Mouse (Mus musculus) embryonic facial prominence, embryonic 13.5 days (tissue): Measurements from ENCODE around the gene Syt17. TPM values are rescaled to one million over a fixed set of nuclear protein-coding genes. Genes with fewer than 3 reads are reported as not detected.

Experiments used
- ATAC-seq: fragments of 200-750 bp; cut with Nextera tagmentation; 2 replicates; pipeline ENCODE4 v1.8.0; 2017; ENCODE audit warnings: low read depth; ENCODE audit not compliant: insufficient number of reproducible peaks, insufficient read depth, low FRiP score, low TSS enrichment
- H3K27ac ChIP-seq: fragments of 300-500 bp; sonication (generic); 2 replicates; pipeline ENCODE4 v1.5.1; 2015; ENCODE audit warnings: moderate library complexity, mild to moderate bottlenecking, inconsistent platforms
- H3K27me3 ChIP-seq: fragments of 300-500 bp; sonication (generic); 2 replicates; pipeline ENCODE4 v1.6.1; 2015; ENCODE audit warnings: mild to moderate bottlenecking, inconsistent platforms
- H3K36me3 ChIP-seq: fragments of 300-500 bp; sonication (generic); 2 replicates; pipeline ENCODE4 v1.6.1; 2015; ENCODE audit warnings: mild to moderate bottlenecking, inconsistent platforms
- H3K4me1 ChIP-seq: fragments of 300-500 bp; sonication (generic); 2 replicates; pipeline ENCODE4 v1.6.1; 2015; ENCODE audit warnings: inconsistent platforms
- H3K4me2 ChIP-seq: fragments of 300-500 bp; sonication (generic); 2 replicates; pipeline ENCODE4 v1.6.1; 2015; ENCODE audit warnings: moderate library complexity, mild to moderate bottlenecking, inconsistent platforms
- H3K4me3 ChIP-seq: fragments of 300-500 bp; sonication (generic); 2 replicates; pipeline ENCODE4 v1.5.1; 2015; ENCODE audit warnings: mild to moderate bottlenecking, inconsistent platforms
- H3K9ac ChIP-seq: fragments of 300-500 bp; sonication (generic); 2 replicates; pipeline ENCODE4 v1.6.1; 2015; ENCODE audit warnings: mild to moderate bottlenecking, inconsistent platforms
- H3K9me3 ChIP-seq: fragments of 300-500 bp; sonication (generic); 2 replicates; pipeline ENCODE4 v1.6.1; 2016; ENCODE audit warnings: inconsistent platforms
- WGBS: fragments of 180-500 bp; shearing (Covaris S2); methylation state at CpG from one replicate; pipeline ENCODE4 v1.1.7; 2015; ENCODE audit warnings: mixed read lengths; 5-methylcytosine and 5-hydroxymethylcytosine counted together
- polyA plus RNA-seq: library from polyadenylated mRNA; unstranded; fragments of >200 nt; fragmentation: Nextera tagmentation; extraction: Ambion mirVana; gene quantifications from 2 replicates; pipeline ENCODE4 v1.2.1, GENCODE M21; 2015

Gene Syt17
- polyA plus RNA-seq, 1 experiment from 2014 or later, result 1.9 TPM

DNA sequence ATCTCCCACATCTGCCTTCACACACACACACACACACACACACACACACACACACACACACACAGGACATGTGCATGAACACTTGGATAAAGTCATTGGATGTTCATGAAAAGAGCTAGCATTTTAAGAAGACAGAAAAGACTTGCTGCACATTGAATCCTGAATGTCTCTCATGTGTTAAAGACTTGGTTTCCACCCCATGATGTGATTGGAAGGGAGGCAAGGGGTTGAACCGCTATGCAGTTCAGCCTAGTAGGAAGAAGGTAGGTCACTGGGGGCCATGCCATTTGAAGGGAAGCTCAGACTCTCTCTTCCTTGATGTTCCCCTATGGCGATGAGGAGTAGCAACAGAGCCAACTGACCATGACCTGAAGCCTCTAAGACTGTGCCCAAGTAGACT, 34.0 kb upstream of the Syt17 start:
- WGBS, result 81% methylated on average over 2 of the region's 2 CpGs
- no peaks in the 10 kb centered on the region for H3K4me1 ChIP-seq
- no peak overlapping the region for H3K4me3 ChIP-seq
- no peaks in the 10 kb centered on the region for H3K27me3 ChIP-seq
- H3K4me2 ChIP-seq, result no peak overlapping the region
- no peak overlapping the region for H3K9ac ChIP-seq
- no peak for ATAC-seq
- peaks cover 10% of the 10 kb centered on the region; the same call in 1 of the 2 replicates for H3K36me3 ChIP-seq
- H3K27ac ChIP-seq, result no peak overlapping the region
- no peaks in the 10 kb centered on the region for H3K9me3 ChIP-seq

DNA sequence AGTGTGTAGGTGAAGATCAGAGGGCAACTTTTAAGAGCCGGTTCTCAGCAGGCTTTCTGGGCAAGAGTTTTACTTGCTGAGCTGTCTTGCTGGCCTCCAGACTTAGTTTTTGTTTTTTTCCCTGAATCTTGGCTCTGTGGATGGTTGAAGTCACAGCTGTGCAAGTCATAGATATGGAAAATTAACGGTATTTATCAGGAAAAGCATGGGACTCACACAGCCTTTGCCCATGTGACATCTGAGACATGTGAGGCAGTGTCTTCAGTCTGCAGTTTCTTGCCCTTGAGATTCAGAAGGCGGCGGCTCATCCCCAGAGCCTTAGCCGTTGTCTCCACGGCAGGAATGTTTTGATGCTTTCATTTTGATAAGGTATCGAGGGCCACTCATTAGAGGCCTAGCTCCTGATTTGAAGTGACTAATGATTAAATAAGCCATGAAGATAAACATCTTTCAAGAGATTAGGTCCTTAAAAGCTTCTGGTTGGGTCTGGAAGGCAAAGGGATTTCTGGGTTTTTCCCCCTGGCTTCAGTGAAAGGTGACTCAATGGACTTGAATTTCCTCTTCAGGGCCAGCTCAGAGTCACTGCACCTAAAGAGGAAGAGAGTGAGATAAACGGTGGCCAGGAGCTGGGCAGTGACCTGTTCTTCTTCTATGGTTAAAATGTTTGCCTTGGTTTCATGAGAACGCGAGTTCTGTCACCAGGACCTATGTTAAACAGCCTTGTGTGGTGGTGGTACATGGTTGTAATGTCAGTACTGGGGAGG, 33.2 kb upstream of the Syt17 start:
- 77% methylated on average over 10 of the region's 10 CpGs for WGBS

DNA sequence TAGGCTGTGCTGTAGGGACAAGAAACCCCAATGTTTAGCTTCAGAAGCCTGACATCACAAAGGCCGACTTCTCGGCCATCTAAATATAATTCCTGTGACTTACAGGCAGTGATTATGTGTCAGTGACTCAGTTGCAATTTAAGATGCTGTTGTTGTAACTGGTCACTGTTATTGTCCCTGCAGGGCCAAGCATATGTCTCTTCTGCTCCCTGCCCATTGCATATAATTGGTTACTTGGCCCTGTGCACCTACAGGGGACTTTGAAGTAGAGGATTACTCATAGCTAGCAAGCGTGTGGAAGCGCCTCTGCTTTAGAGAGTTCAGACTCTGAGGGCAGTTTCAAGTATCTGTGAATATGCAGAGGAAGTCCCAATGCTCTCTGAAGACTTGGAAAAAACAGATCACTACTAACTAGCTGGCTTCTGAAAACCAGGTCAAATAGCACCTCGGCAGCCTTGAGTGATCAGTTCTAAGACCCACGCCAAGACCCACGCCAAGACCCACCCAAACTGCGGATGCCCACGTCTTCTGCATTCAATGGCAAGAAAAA, 32.2 kb upstream of the Syt17 start:
- H3K4me2 ChIP-seq, result no peak overlapping the region
- H3K4me1 ChIP-seq, result no peaks in the 10 kb centered on the region
- H3K27ac ChIP-seq, result no peak overlapping the region
- no peak overlapping the region for H3K9ac ChIP-seq
- ATAC-seq, result no peak
- H3K27me3 ChIP-seq, result no peaks in the 10 kb centered on the region
- 0 out of 2 replicates have a peak, but pooled peaks cover under 1% of the 10 kb centered on the region for H3K9me3 ChIP-seq
- H3K4me3 ChIP-seq, result no peak overlapping the region
- H3K36me3 ChIP-seq, result peaks cover 10% of the 10 kb centered on the region; the same call in 1 of the 2 replicates
- WGBS, result 82% methylated on average over 9 of the region's 9 CpGs

More for the DNA sequence above, 33.2 kb upstream of the Syt17 start:
- ATAC-seq, result no peak
- Histone ChIP-seq H3K4me2 (no peak overlapping the region), H3K36me3 (peaks cover 10% of the 10 kb centered on the region; the same call in 1 of the 2 replicates), H3K9ac (no peak overlapping the region), H3K4me1 (no peaks in the 10 kb centered on the region), H3K9me3 (no peaks in the 10 kb centered on the region), H3K4me3 (no peak overlapping the region), H3K27ac (no peak overlapping the region), H3K27me3 (no peaks in the 10 kb centered on the region)

DNA sequence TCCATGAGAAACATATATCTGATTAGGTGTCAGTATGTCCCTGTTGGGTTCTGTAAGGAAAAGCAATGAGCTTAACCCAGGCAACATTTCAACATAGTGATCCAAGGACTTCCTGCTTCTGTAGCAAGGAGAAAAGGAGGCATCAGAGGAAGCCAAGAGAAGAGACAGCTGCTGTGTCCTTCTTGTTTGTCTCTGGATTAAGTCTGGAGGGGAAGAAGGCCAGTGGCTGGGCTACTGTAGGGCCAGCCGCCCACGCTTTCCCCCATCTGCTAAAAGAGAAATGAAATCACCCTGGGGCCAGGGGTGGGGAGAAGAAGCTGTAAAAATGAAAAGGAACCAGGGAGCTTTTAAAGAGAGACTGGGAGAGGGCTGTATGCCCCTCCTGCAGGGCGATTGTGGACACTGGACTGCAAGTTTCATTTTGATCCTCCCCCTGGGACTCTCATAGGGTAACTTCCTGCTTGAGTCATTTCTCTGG, 30.9 kb upstream of the Syt17 start:
- WGBS, result 44% methylated on average over 3 of the region's 3 CpGs
- 0 out of 2 replicates have a peak, but pooled peaks cover under 1% of the 10 kb centered on the region for H3K36me3 ChIP-seq
- H3K9ac ChIP-seq, result no peak overlapping the region
- no peaks in the 10 kb centered on the region for H3K4me1 ChIP-seq
- ATAC-seq, result no peak
- no peak overlapping the region for H3K27ac ChIP-seq
- peaks cover 7% of the 10 kb centered on the region; the same call in 1 of the 2 replicates for H3K9me3 ChIP-seq
- no peak overlapping the region for H3K4me2 ChIP-seq
- no peaks in the 10 kb centered on the region for H3K27me3 ChIP-seq
- no peak overlapping the region for H3K4me3 ChIP-seq

DNA sequence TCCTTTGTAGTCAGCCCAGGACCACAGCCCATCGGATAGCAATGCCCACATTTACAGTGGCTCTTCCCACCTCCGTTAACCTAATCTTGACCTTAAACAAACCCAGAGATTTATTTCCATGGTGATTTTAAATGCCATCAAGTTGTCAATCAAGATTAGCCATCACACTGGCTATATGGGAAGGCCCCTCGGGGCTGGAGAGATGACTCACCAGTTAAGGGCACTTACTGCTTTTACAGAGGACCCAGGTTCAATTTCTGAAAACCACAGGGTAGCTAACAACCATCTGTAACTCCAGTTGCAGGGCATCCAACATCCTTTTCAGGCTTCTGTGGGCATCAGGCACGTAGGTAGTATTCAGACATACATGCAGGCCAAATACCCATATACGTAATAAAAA, 28.4 kb upstream of the Syt17 start:
- Histone ChIP-seq H3K9me3 (peaks cover 7% of the 10 kb centered on the region; the same call in 1 of the 2 replicates), H3K27me3 (no peaks in the 10 kb centered on the region), H3K9ac (no peak overlapping the region), H3K27ac (no peak overlapping the region), H3K4me1 (no peaks in the 10 kb centered on the region), H3K4me2 (no peak overlapping the region), H3K36me3 (no peaks in the 10 kb centered on the region), H3K4me3 (no peak overlapping the region)
- no peak for ATAC-seq
- WGBS, result 58% methylated on average over 5 of the region's 5 CpGs

DNA sequence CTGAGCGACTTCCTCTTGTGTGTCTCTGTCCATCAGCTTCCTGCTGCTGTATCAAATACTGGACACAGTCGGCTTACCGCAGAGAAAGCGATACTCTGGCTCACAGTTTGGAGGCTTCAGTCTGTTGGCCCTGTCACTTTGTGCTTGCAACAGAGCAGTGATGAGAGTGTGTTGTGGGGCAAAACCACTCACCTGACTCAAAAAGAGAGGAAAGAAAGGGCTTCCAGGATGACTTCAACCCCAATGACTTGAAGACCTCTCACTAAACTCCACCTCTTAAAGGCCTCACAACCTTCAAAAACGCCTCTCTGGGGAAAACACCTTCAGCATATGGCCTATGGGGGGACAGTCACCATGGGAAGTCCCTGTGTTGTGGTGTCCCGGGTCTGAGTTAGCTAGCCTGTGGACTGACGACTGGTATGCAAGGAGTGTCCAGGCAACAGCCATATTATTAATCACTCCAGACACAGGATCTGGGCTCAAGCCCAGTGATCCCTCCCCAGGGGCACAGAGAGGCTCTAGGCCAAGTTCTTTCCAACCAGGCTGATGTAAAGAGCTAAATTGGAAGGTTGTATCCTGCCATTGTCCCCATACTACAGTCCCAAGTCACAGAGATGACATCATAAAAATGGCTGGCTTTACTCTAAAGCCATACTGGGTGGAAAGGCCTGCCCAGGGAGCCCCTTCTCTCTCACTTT, 27.1 kb upstream of the Syt17 start:
- no peak overlapping the region for H3K4me3 ChIP-seq
- H3K27me3 ChIP-seq, result no peaks in the 10 kb centered on the region
- WGBS, result 83% methylated on average over 7 of the region's 7 CpGs
- no peak overlapping the region for H3K27ac ChIP-seq
- no peak overlapping the region for H3K9ac ChIP-seq
- no peaks in the 10 kb centered on the region for H3K4me1 ChIP-seq
- no peak for ATAC-seq
- H3K4me2 ChIP-seq, result no peak overlapping the region
- H3K36me3 ChIP-seq, result no peaks in the 10 kb centered on the region
- H3K9me3 ChIP-seq, result peaks cover 7% of the 10 kb centered on the region; the same call in 1 of the 2 replicates

DNA sequence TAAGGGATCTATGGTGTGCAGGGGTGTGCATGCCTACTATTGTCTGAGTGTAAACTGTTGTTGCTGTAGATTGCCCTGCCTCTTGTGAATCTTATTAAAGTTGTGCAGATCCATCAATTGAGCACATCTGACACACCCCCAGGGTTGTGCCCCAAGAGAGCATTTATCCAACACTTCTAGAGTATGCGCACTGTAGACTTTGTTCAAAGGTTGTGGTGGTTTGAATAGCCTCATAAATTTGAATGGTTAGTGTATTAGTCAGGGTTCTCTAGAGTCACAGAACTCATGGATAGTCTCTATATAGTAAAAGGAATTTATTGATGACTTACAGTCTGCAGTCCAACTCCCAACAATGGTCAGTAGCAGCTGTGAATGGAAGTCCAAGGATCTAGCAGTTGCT, 24.9 kb upstream of the Syt17 start:
- Histone ChIP-seq H3K27ac (no peak overlapping the region), H3K27me3 (no peaks in the 10 kb centered on the region), H3K36me3 (no peaks in the 10 kb centered on the region), H3K4me1 (no peaks in the 10 kb centered on the region), H3K4me3 (no peak overlapping the region), H3K4me2 (no peak overlapping the region), H3K9me3 (peaks cover 7% of the 10 kb centered on the region; the same call in 1 of the 2 replicates), H3K9ac (no peak overlapping the region)
- 92% methylated on average over 1 of the region's 1 CpGs for WGBS
- ATAC-seq, result no peak

DNA sequence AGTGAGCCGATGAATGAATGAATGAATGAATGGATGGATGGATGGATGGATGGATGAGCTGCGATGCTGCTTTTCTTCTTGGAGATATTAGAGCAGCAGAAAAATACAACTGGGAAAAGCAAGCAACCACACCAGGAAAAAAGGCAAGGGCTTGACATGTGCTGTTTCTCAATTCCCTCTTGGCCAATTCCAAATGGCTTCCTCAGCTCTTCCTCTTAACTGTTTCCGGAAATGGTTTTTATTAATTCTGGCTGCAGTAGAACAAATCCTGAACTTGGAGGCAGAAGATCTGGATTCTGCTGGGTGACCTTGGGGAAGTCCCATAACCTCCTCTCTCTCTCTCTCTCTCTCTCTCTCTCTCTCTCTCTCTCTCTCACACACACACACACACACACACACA, 20.0 kb upstream of the Syt17 start:
- peaks cover 2% of the 10 kb centered on the region; the same call in 1 of the 2 replicates for H3K4me1 ChIP-seq
- ATAC-seq, result no peak
- WGBS, result 88% methylated on average over 3 of the region's 3 CpGs
- no peak overlapping the region for H3K4me2 ChIP-seq
- no peak overlapping the region for H3K9ac ChIP-seq
- no peaks in the 10 kb centered on the region for H3K9me3 ChIP-seq
- H3K27me3 ChIP-seq, result no peaks in the 10 kb centered on the region
- no peak overlapping the region for H3K4me3 ChIP-seq
- no peaks in the 10 kb centered on the region for H3K36me3 ChIP-seq
- no peak overlapping the region for H3K27ac ChIP-seq

DNA sequence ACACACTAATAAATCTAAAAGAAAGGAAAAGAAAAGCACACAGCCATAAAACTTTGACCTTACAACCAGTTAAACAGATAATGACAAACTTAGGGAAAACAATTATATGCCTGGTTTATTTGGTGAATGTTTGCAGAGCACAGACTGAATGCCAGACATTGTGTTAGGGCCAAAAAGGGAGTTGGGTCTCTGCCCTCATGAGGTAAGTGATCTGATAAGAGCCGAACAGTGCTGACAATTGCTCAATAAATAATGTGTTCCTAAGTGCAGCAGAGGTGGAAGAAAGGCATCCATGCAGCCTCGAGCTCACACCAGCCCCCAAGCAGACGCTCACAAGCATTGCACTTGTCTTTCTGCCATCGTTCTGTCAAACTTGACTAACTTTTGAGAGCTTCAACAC, 16.4 kb upstream of the Syt17 start:
- no peak overlapping the region for H3K27ac ChIP-seq
- WGBS, result 63% methylated on average over 4 of the region's 4 CpGs
- ATAC-seq, result no peak
- H3K4me2 ChIP-seq, result no peak overlapping the region
- no peaks in the 10 kb centered on the region for H3K9me3 ChIP-seq
- peaks cover 5% of the 10 kb centered on the region; the same call in 1 of the 2 replicates for H3K4me1 ChIP-seq
- H3K36me3 ChIP-seq, result no peaks in the 10 kb centered on the region
- no peak overlapping the region for H3K9ac ChIP-seq
- no peaks in the 10 kb centered on the region for H3K27me3 ChIP-seq
- no peak overlapping the region for H3K4me3 ChIP-seq

DNA sequence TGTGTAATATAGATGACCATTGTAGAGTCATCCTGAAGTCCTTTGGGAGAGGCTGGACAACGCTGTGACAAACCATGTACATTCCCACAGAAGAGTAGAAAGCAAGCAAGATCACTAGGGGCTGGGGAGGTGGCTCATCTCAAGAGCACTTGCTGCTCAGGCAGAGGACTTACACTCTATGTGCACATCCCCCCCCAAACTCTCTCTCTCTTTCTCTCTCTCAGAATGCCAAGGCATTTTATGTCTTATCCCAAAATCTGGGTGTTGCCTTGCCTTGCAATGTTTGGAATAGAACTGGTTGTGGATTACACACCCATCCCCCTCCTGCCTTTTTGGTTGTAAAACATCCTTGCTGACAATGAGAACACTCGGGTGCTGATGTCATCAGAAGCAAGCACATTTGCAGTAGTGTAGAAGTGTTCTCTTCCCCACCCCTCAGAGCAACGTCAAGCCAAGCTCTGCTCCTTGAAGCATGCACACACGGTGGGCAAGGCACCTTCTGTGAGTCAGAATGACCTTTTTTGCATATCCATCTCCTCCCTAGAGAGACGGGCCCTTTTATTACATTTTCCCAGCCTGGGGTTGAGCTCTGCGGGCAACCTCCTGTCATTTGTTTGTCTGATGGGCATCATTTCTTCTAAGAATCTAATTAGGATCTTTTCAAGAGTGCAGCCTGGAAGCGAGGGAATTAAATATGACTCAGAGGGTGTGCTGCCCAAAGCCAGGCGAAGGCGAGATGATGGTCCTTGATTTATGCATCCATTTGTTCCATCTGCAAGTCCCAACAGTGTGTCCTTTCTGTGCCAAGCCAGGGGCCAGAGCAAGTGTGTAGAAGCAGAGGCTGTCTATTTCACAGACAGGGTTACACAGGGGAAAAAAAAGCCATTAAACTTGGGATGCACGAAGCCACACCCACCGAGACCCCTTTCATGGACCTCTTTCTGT, 15.1 kb upstream of the Syt17 start:
- H3K27me3 ChIP-seq, result no peaks in the 10 kb centered on the region
- H3K4me3 ChIP-seq, result no peak overlapping the region
- H3K4me1 ChIP-seq, result peaks cover 5% of the 10 kb centered on the region; the same call in 1 of the 2 replicates
- H3K4me2 ChIP-seq, result no peak overlapping the region
- no peaks in the 10 kb centered on the region for H3K9me3 ChIP-seq
- no peak overlapping the region for H3K9ac ChIP-seq
- no peak overlapping the region for H3K27ac ChIP-seq
- no peaks in the 10 kb centered on the region for H3K36me3 ChIP-seq
- WGBS, result 53% methylated on average over 11 of the region's 11 CpGs
- no peak for ATAC-seq
